Mouse (Mus musculus) limb, embryonic 14.5 days (tissue): ENCODE results near the gene Stat4. TPM values are rescaled to one million over a fixed set of nuclear protein-coding genes. Genes with fewer than 3 reads are reported as not detected.

ENCODE experiments used
- ATAC-seq: fragments of 200-750 bp; cut with Nextera tagmentation; 2 replicates; pipeline ENCODE4 v1.8.0; 2017; ENCODE audit warnings: low read depth, moderate number of reproducible peaks, moderate TSS enrichment; ENCODE audit not compliant: low FRiP score
- DNase-seq: peaks from one replicate; pipeline ENCODE4 v3.0.0-alpha.2; 2015; ENCODE audit warnings: low spot score
- H3K27ac ChIP-seq: fragments of 300-500 bp; sonication (generic); replicated peaks from 2 replicates; pipeline ENCODE4 v1.5.1; 2014; ENCODE audit warnings: low read depth, mild to moderate bottlenecking, low read length, moderate library complexity, mixed read lengths
- H3K27me3 ChIP-seq: fragments of 300-500 bp; sonication (generic); 2 replicates; pipeline ENCODE4 v1.6.1; 2014; ENCODE audit warnings: low read length, mixed read lengths; ENCODE audit not compliant: control insufficient read depth, insufficient read depth
- H3K36me3 ChIP-seq: fragments of 300-500 bp; sonication (generic); 2 replicates; pipeline ENCODE4 v1.6.1; 2014; ENCODE audit warnings: mild to moderate bottlenecking, low read length, moderate library complexity, mixed read lengths; ENCODE audit not compliant: control insufficient read depth, insufficient read depth
- H3K4me1 ChIP-seq: fragments of 300-500 bp; sonication (generic); 2 replicates; pipeline ENCODE4 v1.6.1; 2014; ENCODE audit warnings: antibody characterized with exemption, low read length, mixed read lengths; ENCODE audit not compliant: control insufficient read depth, insufficient read depth
- H3K4me2 ChIP-seq: fragments of 300-500 bp; sonication (generic); replicated peaks from 2 replicates; pipeline ENCODE4 v1.6.1; 2014; ENCODE audit warnings: low read depth, mild to moderate bottlenecking, low read length, moderate library complexity; ENCODE audit not compliant: severe bottlenecking
- H3K4me3 ChIP-seq: fragments of 300-500 bp; sonication (generic); replicated peaks from 2 replicates; pipeline ENCODE4 v1.5.1; 2014; ENCODE audit warnings: low read length
- H3K9ac ChIP-seq: fragments of 300-500 bp; sonication (generic); 2 replicates; pipeline ENCODE4 v1.6.1; 2014; ENCODE audit warnings: mild to moderate bottlenecking, low read depth, low read length, moderate library complexity; ENCODE audit not compliant: severe bottlenecking
- H3K9me3 ChIP-seq: fragments of 300-500 bp; sonication (generic); 2 replicates; pipeline ENCODE4 v1.6.1; 2016; ENCODE audit warnings: low read length; ENCODE audit not compliant: control insufficient read depth
- POLR2A ChIP-seq: fragments of 200-500 bp; IDR thresholded peaks from 2 replicates; pipeline ENCODE4 v1.8.0; 2012; ENCODE audit warnings: inconsistent platforms, mild to moderate bottlenecking, moderate library complexity, borderline replicate concordance; ENCODE audit not compliant: insufficient read depth, insufficient read length; ENCODE audit errors: extremely low read depth
- WGBS: fragments of 180-500 bp; shearing (Covaris S2); extraction: QIAGEN DNeasy Blood & Tissue Kit; methylation state at CpG from one replicate; pipeline ENCODE4 v1.1.7; 2014; 5-methylcytosine and 5-hydroxymethylcytosine counted together
- polyA plus RNA-seq, 2 experiments: library from polyadenylated mRNA; depleted of rRNA in 1 of 2; stranded (reverse) in 1 of 2; unstranded in 1 of 2; fragments of >200 nt; fragmentation: Nextera tagmentation in 1 of 2; extraction: Ambion mirVana in 1 of 2; gene quantifications; 2 replicates each; pipeline versions ENCODE4 v1.2.1 to v1.2.3; 2012 to 2014

The Stat4 gene
- polyA plus RNA-seq, 2 experiments, result 0.44 to 0.51 TPM

DNA sequence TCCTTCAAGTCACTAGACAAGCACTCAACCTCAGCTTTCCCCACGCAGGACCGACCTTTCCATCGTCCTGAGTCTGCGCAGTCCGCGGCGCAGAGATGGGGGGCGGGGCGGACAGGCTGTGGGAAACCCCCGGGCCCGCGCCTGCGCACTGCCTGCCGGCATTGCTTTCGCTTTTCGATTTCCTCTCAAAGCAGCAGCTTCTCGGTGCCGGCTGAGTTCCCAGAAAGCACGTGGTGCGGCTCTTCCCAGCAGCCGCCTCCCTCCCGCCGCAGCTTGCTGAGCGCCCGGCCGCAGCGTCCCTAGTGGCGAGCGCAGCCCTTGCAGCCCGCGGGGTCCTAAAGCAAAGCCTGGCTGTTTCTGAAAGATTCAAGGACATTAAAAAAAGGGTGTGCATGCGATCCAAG lies 126.7 kb downstream of the Stat4 start:
- H3K4me1 ChIP-seq, result peaks cover 1% of the 10 kb centered on the region; the same call in 1 of the 2 replicates
- no peaks in the 10 kb centered on the region for H3K27me3 ChIP-seq
- peak overlapping the region; percentile 40 for H3K9ac ChIP-seq
- no peaks in the 10 kb centered on the region for H3K36me3 ChIP-seq
- peak; percentile 58; the same call in 1 of the 2 replicates for TF ChIP-seq POLR2A
- peak overlapping the region; percentile 57 for H3K4me2 ChIP-seq
- peak overlapping the region; percentile 28 for H3K4me3 ChIP-seq
- peak overlapping the region; percentile 22 for H3K27ac ChIP-seq
- peak; percentile 98 for ATAC-seq
- H3K9me3 ChIP-seq, result no peaks in the 10 kb centered on the region
- DNase-seq, result peak; percentile 97
- under 1% methylated on average over 27 of the region's 32 CpGs for WGBS

DNA sequence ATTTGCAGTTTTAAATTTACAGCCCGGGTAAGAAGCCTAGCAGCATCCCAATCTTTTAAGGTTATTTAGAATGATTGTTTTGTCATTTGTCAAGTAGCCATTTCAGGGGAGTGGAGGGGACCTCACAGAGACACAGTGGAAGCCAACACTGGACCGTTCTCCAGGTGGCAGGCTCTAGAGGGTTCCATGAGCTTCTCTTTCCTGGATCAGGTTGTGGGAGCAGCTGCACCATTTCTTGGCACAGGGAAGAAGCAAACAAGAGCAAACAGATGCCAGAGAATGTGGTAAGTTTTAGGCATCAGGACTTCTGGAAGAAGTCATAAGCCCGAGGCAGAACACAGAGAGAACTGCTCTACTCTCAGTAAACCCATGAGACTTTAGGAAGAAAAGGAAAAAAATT lies 129.5 kb downstream of the Stat4 start:
- no peak overlapping the region for H3K4me2 ChIP-seq
- H3K27ac ChIP-seq, result no peak overlapping the region
- no peak overlapping the region for H3K9ac ChIP-seq
- no peak for TF ChIP-seq POLR2A
- peaks cover 4% of the 10 kb centered on the region; the same call in 1 of the 2 replicates for H3K4me1 ChIP-seq
- ATAC-seq, result no peak
- H3K27me3 ChIP-seq, result no peaks in the 10 kb centered on the region
- WGBS, result 79% methylated on average over 3 of the region's 3 CpGs
- no peaks in the 10 kb centered on the region for H3K9me3 ChIP-seq
- no peak for DNase-seq
- H3K36me3 ChIP-seq, result no peaks in the 10 kb centered on the region
- H3K4me3 ChIP-seq, result no peak overlapping the region

DNA sequence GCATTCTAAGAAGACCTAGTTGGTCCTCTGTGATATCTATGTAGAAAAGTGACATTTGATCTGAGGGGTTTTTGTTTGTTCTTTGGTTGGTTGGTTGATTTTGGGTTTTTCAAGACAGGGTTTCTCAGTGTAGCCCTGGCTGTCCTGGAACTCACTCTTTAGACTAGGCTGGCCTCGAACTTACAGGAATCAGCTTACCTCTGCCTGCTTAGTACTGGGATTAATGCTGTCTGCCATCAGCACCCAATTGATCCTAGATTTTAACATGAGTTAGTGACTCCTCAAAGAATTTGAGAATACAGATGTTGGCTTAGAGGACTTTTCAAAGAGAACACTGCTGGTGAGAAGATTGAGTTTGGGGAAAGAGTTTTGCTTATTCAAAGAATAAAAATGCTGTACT lies 130.8 kb downstream of the Stat4 start:
- no peak overlapping the region for H3K9ac ChIP-seq
- no peaks in the 10 kb centered on the region for H3K27me3 ChIP-seq
- H3K27ac ChIP-seq, result no peak overlapping the region
- H3K9me3 ChIP-seq, result no peaks in the 10 kb centered on the region
- peaks cover 4% of the 10 kb centered on the region; the same call in 1 of the 2 replicates for H3K4me1 ChIP-seq
- no peak overlapping the region for H3K4me3 ChIP-seq
- H3K36me3 ChIP-seq, result no peaks in the 10 kb centered on the region
- no peak overlapping the region for H3K4me2 ChIP-seq
- DNase-seq, result no peak
- TF ChIP-seq POLR2A, result no peak
- 84% methylated on average over 1 of the region's 1 CpGs for WGBS
- no peak for ATAC-seq

DNA sequence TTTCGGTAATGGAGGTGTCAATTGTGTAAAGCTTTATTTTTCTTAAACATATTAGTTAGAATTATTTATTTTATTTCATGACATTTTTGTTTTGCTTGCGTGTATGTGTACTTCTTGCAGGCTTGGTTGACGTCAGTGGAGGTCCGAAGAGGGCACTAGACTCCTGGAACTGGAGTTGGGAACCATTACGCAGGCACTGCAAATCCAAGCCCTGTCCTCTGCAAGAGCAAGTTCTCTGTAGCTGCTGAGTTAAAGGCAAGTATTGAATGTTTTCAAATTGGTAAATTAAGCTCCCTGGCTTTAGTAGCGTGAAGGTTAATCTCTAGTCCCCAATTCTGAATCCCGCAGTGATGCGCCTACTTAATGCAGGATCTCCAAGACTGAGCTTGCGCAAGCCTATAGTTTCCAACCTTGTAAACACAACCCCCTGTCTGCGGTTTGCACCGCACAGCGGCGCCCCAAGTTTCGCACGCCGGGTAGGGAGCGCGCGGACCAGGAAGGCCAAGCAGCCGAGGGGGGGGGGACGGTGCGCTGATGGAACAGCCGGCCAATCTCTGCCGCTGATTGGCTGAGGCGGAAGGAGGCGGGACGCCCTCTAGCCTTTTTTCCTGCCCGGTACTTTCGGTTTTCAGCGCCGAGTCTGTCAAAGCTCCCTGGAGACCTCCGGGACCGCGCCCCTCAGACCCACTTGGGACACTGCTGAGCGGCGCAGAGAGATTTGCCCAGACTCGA lies 132.1 kb downstream of the Stat4 start, which contains the start of gene Stat1:
Gene Stat1, plus strand, starts transcription at position 581 of the 732 bp plus-strand sequence.
- H3K4me2 ChIP-seq, result peak within 1 kb of the TSS; percentile 75
- TF ChIP-seq POLR2A, result 0 out of 2 replicates have a peak, but pooled peaks have one; percentile 51
- H3K36me3 ChIP-seq, result peaks cover 3% of the 10 kb centered on the region; the same call in 1 of the 2 replicates
- 5% methylated on average over 33 of the region's 37 CpGs for WGBS
- no peaks in the 10 kb centered on the region for H3K9me3 ChIP-seq
- peak within 1 kb of the TSS; percentile 75 for H3K9ac ChIP-seq
- H3K4me1 ChIP-seq, result 0 out of 2 replicates have a peak, but pooled peaks cover 4% of the 10 kb centered on the region
- H3K4me3 ChIP-seq, result peak within 1 kb of the TSS; percentile 93
- no peaks in the 10 kb centered on the region for H3K27me3 ChIP-seq
- H3K27ac ChIP-seq, result peak within 1 kb of the TSS; percentile 77
- DNase-seq, result peak; percentile 94
- ATAC-seq, result peak; percentile 96

DNA sequence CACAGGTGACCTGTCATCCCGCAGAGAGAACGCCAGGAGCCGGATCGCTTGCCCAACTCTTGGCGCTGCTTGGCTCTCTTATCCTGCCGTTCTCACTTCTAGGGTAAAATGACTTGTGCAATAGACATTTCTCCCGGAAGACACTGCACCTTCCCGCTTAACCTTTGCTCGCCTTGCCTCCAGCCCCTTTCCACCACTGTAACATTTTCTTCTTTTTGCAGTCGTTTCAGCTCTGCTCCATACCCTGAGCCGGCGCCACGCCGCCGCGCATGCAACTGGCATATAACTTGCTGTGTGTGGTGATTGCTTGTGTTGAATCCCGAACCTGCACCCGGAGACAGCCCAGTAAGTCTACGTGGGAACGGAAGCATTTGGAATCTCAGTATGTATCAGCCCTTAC lies 132.7 kb downstream of the Stat4 start:
- ATAC-seq (peak; percentile 38), DNase-seq (no peak)
- Histone ChIP-seq H3K27ac (no peak overlapping the region), H3K9ac (peak overlapping the region; percentile 75), H3K4me1 (0 out of 2 replicates have a peak, but pooled peaks cover 4% of the 10 kb centered on the region), H3K36me3 (peaks cover 3% of the 10 kb centered on the region; the same call in 1 of the 2 replicates), H3K27me3 (no peaks in the 10 kb centered on the region), H3K9me3 (no peaks in the 10 kb centered on the region), H3K4me2 (peak overlapping the region; percentile 75), H3K4me3 (peak overlapping the region; percentile 93)
- WGBS, result under 1% methylated on average over 20 of the region's 20 CpGs
- no peak for TF ChIP-seq POLR2A
